Mouse (Mus musculus): ENCODE data around the gene Macrod2. TPM values are rescaled to one million over a fixed set of nuclear protein-coding genes. Genes with fewer than 3 reads are reported as not detected.

Macrod2 gene
- total RNA-seq, 2 experiments from 2014 or later: 7.0 to 11.3 TPM

- no peak for ATAC-seq (replicated peaks; ENCODE audit: poor library complexity)
Measured at GRCm38 (mm10) chr2:142261046-142261445, 1865.9 kb downstream of the Macrod2 start.

DNA sequence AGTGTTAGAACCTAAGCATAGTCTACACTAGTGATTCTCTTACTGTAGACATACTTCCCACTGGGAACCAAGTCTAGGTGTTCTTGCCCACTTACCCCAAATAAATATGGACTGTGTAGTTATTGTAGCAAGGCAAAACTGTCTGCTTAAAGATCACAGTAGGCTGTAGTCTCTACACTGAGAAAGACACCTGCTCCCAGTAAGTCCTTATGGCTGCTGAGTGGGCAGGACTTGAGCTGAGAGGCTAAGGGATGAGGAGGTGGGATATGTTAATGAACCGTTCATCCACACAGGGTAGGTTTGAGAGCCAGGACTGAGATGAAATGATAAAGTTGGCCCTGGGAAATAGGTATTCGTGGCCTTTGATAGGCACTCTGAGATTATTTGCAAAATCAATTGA, 1869.6 kb downstream of the Macrod2 start:
- no peak for ATAC-seq (replicated peaks; ENCODE audit: poor library complexity)

DNA sequence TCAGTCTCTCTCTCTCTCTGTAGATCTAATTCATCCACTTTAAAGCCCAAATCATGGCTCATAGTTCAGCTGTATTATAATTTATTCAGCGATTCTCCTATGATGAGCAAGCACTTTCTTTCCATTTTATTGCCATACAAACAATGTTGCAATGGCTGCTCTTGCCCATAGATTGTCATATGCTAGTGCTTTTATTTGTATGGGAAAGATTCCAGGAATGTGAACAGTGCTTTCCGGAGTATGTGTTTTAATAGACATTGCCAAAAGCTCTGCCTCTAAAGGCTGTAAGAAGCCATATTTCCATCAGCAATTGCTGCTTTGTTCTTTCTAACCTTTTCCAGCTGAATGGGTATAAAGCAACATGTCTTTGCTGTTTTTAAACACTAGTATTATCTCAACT, 1872.7 kb downstream of the Macrod2 start:
- no peak for ATAC-seq (replicated peaks; ENCODE audit: poor library complexity)

DNA sequence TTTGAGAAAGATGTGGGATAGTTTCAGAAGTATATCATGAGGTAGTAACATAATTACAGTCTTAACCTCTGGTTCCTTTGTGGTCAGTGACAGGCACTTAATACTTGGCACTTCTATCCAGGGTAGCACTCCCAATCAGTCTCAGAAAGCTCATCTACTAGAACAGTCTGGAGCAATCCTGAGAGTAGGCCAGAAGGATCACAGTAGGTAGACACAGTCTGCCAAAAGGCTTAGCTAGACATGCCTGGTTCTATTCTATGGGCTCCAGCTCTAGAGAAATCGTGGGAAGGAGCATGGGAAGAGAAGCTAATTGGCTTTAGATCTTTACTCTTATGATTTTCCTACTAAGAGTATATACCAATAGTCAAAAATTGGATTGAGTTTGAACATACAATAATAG, 1891.7 kb downstream of the Macrod2 start:
- ATAC-seq (replicated peaks; ENCODE audit: poor library complexity): no peak

GRCm38 (mm10) chr2:142294831-142295230, 1899.7 kb downstream of the Macrod2 start:
- no peak for ATAC-seq (replicated peaks; ENCODE audit: poor library complexity)

DNA sequence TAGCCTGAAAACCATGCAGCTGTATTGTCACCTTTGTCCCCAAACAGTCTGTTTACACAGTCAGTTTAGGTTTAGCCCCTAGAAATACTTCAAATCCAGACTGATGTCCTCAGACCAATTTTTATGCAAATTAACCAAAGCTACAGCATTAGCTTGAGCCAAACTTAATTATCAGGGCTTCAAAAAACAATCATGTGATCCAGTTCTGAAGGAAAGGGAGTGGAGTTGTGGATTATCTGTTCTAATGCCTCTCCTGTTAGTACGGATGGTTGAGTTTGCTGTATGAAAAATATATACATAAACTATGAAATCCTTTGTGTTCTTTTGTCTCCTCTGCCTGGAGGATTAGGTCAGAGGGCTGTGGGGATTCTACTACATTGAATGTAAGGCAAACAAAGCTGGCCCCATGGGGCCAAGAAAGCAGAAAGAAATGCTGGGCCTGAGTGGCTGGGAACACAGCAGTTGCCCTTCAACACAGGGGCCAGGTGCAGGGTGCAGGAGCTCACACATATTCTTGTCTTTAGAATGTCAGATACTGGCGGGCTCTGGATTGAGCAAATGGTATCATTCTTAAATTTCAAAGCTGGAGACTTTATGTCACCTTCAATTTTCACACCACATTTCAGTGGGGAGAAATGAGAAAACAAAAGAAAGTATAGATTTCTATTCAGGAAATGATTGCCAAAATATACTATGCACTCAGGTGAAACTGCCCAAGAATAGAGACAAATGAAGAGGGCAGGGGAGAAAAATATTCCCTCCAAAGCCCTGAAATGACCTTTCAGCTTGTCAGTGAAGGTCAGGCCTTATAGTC, 1908.2 kb downstream of the Macrod2 start:
- ATAC-seq (replicated peaks; ENCODE audit: poor library complexity): no peak

DNA sequence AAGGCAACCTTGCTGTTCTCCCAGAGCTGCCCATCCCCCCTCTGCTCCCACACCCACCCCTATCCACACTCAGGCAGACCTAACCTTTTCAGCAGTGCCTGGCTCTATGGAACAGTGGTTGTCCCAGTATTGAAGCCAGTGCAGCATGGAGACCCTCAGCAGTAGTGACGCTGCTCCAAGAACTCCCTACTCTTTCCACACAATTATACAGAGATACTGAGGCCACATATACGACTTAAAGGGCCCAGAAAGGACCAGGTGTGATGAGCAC, 1908.7 kb downstream of the Macrod2 start:
- ATAC-seq (replicated peaks; ENCODE audit: poor library complexity): no peak

DNA sequence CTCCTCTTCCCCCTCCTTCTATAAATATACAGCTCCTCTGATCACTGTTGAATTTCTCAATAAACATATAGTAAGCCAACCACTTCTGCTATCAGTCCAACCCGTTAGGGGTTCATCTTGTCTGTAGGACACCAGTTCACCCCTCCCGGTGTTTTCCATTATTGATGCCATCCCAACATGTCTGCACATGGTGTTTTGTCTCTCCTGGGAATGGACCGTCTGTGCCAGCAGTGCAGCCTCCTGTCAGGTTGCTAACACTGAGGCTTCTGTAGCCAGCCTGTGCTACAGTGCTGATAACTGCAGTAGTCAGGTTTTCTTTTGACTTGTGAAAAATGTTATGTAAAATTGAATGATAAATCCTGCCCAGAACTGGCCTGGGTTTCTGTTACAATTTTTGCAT, 1928.0 kb downstream of the Macrod2 start:
- ATAC-seq (replicated peaks; ENCODE audit: poor library complexity): no peak

DNA sequence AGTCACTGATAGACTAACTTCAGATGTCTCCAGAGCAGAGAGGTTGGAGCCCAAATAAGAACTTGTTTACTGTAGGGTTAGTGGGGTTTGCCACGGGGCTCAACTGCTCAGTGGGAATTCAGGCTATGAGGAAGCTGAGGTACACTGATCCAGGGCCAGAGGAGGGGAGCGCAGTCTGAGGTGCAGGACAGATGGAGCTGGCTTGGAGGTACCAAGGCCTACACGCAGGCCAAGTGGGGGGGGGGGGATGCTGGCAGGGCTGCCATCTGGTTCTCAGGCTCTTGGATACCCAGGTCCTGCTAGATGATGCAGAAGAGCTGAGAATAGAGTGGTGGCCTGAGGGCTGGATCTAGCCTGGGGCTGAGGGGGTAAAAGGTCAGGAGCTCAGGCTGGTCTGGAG, 1931.6 kb downstream of the Macrod2 start:
- ATAC-seq (replicated peaks; ENCODE audit: poor library complexity): no peak

DNA sequence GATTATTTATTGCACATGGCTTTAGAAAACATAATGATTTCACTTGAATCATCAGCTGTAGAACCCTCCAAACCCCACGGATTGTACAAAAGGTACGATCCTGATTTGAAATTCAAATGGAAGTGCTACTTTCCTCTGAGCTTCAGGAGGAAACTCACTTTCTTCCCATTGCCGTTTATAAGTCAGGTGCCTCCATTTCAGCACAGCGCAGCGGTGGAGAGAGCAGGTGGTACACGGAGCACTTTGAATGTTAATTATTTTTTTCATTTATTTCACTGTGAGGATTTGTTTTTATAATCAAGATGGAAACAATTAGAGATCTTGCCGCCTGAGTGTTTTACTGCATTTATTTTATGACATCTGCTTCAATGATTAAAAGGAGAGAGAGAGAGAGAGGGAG, 1934.7 kb downstream of the Macrod2 start:
- ATAC-seq (replicated peaks; ENCODE audit: poor library complexity): no peak

- no peak for ATAC-seq (replicated peaks; ENCODE audit: poor library complexity)
Measured at GRCm38 (mm10) chr2:142334441-142335102, 1939.5 kb downstream of the Macrod2 start.

GRCm38 (mm10) chr2:142335103-142335999, 1940.2 kb downstream of the Macrod2 start:
- ATAC-seq (replicated peaks; ENCODE audit: poor library complexity): no peak

DNA sequence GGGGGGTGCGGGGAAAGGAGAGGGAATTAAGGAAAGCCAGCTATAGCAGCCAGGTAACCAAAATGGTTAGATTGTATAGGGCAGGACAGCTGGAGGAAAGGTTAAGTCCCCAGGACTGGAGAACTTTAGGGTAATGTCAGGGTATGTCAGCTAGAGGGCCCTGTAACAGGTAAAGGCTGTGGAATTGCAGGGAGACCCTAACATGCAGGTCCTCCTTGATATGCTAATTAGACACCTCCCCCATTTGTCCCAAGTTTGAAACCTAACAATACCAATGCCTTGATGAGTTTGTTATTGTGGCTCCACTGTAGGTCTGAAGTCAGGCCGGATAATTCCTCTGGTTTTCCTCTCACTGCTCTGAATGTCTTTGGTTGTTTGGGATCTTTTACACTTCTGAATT, 1948.9 kb downstream of the Macrod2 start:
- no peak for ATAC-seq (replicated peaks; ENCODE audit: poor library complexity)

DNA sequence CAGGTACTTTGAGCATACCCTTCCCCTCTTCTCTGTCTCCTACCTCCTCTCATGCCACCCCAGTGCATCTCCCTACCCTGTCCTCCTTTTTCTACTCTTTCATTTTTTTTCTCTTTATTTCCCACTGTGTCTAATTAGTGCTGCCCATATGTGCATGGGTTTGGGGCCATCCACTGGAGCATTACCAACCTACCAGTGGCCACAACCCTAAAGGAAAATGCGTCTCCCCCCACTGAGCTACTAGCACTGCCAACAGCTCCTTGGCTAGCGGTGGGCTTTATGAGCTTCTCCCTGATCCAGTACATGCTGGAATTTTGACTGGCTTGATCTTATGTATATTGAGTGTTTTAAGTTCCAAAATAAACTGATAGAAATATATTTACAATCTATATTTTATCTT, 1949.6 kb downstream of the Macrod2 start:
- no peak for ATAC-seq (replicated peaks; ENCODE audit: poor library complexity)

GRCm38 (mm10) chr2:142349805-142350204, 1954.7 kb downstream of the Macrod2 start:
- ATAC-seq (replicated peaks; ENCODE audit: poor library complexity): no peak

GRCm38 (mm10) chr2:142362888-142363287, 1967.8 kb downstream of the Macrod2 start:
- ATAC-seq (replicated peaks; ENCODE audit: poor library complexity): no peak

DNA sequence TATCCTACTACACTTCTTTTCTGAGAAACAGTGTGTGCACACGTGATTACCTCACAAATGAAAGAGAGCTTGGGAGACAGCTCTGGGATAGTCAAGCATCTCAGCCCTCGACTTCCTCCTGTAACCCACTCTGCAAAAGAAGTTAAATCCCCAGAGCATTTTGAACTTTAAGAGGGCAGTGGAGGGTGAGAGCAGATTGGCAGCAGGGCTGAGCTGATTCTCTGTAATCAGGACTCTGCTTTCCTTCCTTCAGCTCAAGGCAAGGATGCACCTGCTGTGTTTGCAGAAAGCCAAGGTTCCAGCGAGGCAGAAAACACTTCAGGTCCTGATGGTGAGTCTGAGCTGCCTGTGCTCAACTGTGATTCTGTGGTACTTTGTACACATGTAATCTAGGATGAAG, 1978.9 kb downstream of the Macrod2 start:
- no peak for ATAC-seq (replicated peaks; ENCODE audit: poor library complexity)

DNA sequence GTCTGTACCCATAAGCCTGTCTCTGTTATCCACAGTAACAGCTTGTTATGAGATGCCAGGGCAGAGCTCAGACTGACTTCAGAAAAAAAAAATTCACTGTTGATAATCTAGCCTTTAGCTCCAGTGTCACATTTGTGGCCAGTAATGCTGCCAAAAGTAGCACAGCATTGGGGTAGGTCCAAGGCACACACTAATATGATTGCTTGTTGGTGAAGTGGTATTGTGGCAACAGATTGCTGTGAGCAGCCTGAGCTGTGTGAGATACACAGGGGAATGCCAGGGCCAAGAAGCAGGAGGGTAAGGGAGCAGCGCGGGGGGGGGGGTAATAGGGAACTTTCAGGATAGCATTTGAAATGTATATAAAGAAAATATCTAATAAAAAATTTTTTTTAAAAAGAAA, 1985.5 kb downstream of the Macrod2 start:
- no peak for ATAC-seq (replicated peaks; ENCODE audit: poor library complexity)

DNA sequence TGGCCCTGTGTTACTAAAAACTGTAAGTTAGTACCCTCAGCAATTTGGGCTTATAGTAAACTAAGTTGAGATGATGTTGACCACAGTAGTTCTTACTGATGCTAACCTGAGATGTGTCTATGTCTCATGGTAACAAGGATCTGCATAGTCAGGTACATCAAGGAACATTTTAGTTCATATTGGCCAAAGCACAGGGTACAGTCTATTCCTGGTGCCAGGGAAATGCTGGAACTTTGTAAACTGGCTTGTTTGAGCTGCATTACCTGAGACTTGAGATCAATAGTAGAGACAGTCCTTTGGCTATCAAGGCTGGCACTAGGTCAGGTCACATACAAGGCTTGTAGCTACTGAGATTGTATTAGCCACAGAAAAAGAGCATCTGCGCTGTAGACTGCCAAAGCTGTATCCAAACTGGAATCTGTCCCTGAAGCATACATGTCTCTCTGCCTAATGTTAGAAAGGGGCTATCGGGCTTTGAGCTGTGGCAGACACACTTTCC, 1986.0 kb downstream of the Macrod2 start:
- no peak for ATAC-seq (replicated peaks; ENCODE audit: poor library complexity)

GRCm38 (mm10) chr2:142393546-142393945, 1998.4 kb downstream of the Macrod2 start:
- no peak for ATAC-seq (replicated peaks; ENCODE audit: poor library complexity)

DNA sequence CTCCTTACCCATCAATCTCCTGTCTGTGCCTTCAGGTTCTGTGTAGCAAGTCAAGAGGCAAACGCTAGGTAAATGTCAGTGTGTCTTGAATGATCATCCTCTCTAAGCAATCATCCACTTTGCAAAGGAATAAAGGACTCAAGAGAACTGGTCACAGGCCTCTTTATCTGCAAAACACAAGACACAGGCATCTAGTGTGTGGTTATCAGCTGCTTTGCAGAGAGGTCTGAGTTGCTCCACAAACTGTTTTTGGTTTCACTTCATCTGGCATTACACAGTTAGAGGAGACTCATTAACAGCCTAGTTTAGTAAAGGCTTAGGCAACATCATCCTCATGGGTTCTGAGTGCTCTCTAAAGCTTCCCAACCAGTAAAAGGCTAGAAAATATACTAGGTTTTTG, 2004.4 kb downstream of the Macrod2 start:
- ATAC-seq (replicated peaks; ENCODE audit: poor library complexity): no peak

- no peak for ATAC-seq (replicated peaks; ENCODE audit: poor library complexity)
Measured at GRCm38 (mm10) chr2:142400781-142401180, 2005.7 kb downstream of the Macrod2 start.
